Mouse (Mus musculus) hindbrain, embryonic 10.5 days (tissue): ENCODE measurements around the gene Magi2. TPM values are rescaled to one million over a fixed set of nuclear protein-coding genes. Genes with fewer than 3 reads are reported as not detected.

Experiments used
- DNase-seq: peaks from one replicate; pipeline ENCODE4 v3.0.0-alpha.2; 2017; ENCODE audit warnings: low spot score
- H3K27ac ChIP-seq: fragments of 300-500 bp; sonication (generic); 2 replicates; pipeline ENCODE4 v1.5.1; 2016; ENCODE audit warnings: mild to moderate bottlenecking, moderate library complexity
- H3K27me3 ChIP-seq: fragments of 300-500 bp; sonication (generic); 2 replicates; pipeline ENCODE4 v1.6.1; 2016; ENCODE audit warnings: mild to moderate bottlenecking; ENCODE audit not compliant: poor library complexity, insufficient read depth, severe bottlenecking
- H3K36me3 ChIP-seq: fragments of 300-500 bp; sonication (generic); 2 replicates; pipeline ENCODE4 v1.6.1; 2016; ENCODE audit warnings: mild to moderate bottlenecking, moderate library complexity
- H3K4me1 ChIP-seq: fragments of 300-500 bp; sonication (generic); replicated peaks from 2 replicates; pipeline ENCODE4 v1.6.1; 2016; ENCODE audit warnings: mild to moderate bottlenecking
- H3K4me3 ChIP-seq: fragments of 300-500 bp; sonication (generic); 2 replicates; pipeline ENCODE4 v1.5.1; 2016; ENCODE audit warnings: mild to moderate bottlenecking, moderate library complexity
- H3K9me3 ChIP-seq: fragments of 300-500 bp; sonication (generic); 2 replicates; pipeline ENCODE4 v1.6.1; 2016; ENCODE audit warnings: mild to moderate bottlenecking, moderate library complexity
- WGBS: fragments of 180-500 bp; shearing (Covaris S2); methylation state at CpG from one replicate; pipeline ENCODE4 v1.1.7; 2016; 5-methylcytosine and 5-hydroxymethylcytosine counted together
- polyA plus RNA-seq: library from polyadenylated mRNA; unstranded; fragments of >200 nt; fragmentation: Nextera tagmentation; extraction: Ambion mirVana; gene quantifications from 2 replicates; pipeline ENCODE4 v1.2.1, GENCODE M21; 2016

Gene Magi2
- polyA plus RNA-seq, 1 experiment from 2014 or later: 9.9 TPM

DNA sequence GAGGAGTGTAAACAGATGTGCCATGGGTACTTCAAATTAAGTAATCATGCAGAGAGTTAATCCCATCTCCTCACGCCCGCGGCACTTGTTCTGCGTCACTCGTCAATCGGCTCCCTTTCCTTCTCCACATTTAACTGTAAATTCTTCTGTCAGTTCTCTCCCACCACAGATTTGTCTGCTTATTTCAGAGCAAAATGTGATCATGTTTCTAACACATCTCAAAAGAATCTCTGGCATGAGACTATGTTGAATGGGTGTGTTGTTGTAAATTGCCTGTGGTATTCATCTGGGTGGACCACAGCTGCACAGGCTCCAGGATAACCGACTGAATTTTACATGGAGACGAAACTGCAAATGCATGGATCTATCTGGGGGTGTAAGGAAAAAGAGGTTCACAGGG is 1408.0 kb downstream of the Magi2 start:
- no peaks in the 10 kb centered on the region for H3K27me3 ChIP-seq
- H3K4me3 ChIP-seq: no peak overlapping the region
- H3K27ac ChIP-seq: no peak overlapping the region
- no peaks in the 10 kb centered on the region for H3K4me1 ChIP-seq
- WGBS: 83% methylated on average over 8 of the region's 8 CpGs
- no peak for DNase-seq
- H3K36me3 ChIP-seq: no peaks in the 10 kb centered on the region
- no peaks in the 10 kb centered on the region for H3K9me3 ChIP-seq

DNA sequence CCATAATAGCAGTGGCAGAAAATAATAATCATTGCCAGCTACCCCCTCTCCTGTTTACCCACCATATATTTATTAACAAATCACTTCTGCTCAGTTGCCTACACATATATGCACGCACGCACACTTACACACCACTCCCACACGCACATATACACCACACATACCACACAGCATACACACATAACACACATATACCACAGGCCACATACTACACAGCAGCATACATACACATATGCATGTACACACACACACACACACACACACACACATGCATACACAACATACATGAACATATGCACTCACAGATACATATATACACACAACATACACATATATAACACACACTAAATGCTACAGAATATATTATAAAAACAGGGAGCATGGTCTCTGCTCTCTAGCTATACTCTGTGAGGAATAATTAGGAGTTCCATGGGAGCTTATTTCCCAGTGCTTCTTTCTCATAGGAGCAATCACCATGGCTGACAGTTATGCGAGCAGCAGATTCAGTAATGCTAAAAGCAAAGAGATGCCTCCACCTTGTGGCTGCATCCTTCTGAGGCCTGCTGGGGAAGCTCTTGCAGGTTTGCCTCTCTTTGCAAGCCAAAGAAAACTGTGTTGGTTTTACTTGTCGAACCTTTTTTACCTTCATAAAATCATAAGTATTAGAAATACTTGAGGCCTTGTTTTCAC is 1410.6 kb downstream of the Magi2 start:
- Histone ChIP-seq H3K27ac (no peak overlapping the region), H3K9me3 (no peaks in the 10 kb centered on the region), H3K27me3 (no peaks in the 10 kb centered on the region), H3K4me3 (no peak overlapping the region), H3K36me3 (no peaks in the 10 kb centered on the region), H3K4me1 (no peaks in the 10 kb centered on the region)
- WGBS: 88% methylated on average over 5 of the region's 5 CpGs
- no peak for DNase-seq

DNA sequence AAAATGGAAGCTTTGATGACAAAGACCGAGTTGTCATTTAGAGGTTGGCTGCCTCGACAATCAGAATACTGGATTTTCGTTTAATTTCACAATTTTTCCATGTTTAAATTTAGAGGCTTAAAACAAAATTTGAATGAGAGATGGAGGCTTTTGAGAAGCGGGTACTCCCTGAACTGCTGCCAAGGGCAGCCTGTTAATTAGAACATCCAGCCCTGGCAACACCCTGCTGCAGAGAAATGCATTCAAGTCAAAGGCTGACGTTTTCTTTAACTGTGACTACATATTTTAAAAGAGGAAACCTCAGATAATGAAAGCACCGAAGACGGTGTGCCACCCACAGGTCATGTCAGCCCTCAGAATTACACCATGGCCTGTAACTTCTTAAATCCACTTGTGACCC is 1415.4 kb downstream of the Magi2 start:
- DNase-seq: no peak
- H3K36me3 ChIP-seq: no peaks in the 10 kb centered on the region
- no peaks in the 10 kb centered on the region for H3K27me3 ChIP-seq
- no peak overlapping the region for H3K27ac ChIP-seq
- H3K4me1 ChIP-seq: no peaks in the 10 kb centered on the region
- H3K4me3 ChIP-seq: no peak overlapping the region
- WGBS: 83% methylated on average over 7 of the region's 7 CpGs
- no peaks in the 10 kb centered on the region for H3K9me3 ChIP-seq

DNA sequence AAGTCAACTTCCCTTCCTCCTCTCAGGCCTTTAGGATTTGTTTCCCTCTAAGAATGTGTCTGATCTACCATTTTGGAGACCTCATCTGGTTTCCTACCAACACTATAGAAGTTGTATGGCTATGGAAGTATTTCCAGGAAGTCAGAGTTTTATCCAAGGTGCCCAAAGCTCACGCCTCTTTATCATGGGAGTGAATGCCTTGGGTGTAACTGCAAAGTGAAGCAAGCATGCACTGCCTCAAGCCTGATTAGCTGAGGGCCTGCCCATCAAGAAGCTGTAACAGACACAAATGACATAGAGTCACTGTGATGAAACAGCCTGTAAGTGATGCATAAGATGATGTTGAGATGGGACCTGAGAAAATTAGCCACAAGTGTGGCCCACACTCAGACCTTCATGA is 1416.9 kb downstream of the Magi2 start:
- no peak for DNase-seq

DNA sequence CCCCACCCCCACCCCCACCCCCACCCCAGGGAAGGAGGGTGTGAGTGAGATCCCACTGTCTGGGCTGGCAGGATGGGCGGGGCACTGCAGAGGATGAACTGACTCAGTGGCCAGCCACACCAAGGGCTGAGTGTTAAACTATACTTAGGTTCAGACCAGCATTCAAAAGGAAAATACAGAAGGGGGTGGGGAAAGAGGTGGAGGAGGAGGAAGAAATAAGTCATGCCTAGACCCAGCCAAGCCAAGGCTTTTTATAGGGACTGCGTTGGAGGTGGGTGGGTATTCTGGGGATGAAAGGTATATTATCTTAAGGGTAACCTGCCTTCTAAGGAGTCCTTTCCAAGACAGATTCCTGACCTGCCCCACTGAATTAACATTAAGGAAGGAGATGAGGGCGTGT is 1420.1 kb downstream of the Magi2 start:
- H3K4me3 ChIP-seq: no peak overlapping the region
- no peaks in the 10 kb centered on the region for H3K27me3 ChIP-seq
- peaks cover 3% of the 10 kb centered on the region; the same call in 1 of the 2 replicates for H3K9me3 ChIP-seq
- H3K4me1 ChIP-seq: no peaks in the 10 kb centered on the region
- H3K36me3 ChIP-seq: no peaks in the 10 kb centered on the region
- H3K27ac ChIP-seq: no peak overlapping the region
- WGBS: 92% methylated on average over 3 of the region's 3 CpGs
- DNase-seq: no peak

More for the DNA sequence above, 1416.9 kb downstream of the Magi2 start:
- no peak overlapping the region for H3K4me3 ChIP-seq
- no peaks in the 10 kb centered on the region for H3K4me1 ChIP-seq
- WGBS: 88% methylated on average over 1 of the region's 1 CpGs
- no peak overlapping the region for H3K27ac ChIP-seq
- no peaks in the 10 kb centered on the region for H3K36me3 ChIP-seq
- H3K27me3 ChIP-seq: no peaks in the 10 kb centered on the region
- no peaks in the 10 kb centered on the region for H3K9me3 ChIP-seq

DNA sequence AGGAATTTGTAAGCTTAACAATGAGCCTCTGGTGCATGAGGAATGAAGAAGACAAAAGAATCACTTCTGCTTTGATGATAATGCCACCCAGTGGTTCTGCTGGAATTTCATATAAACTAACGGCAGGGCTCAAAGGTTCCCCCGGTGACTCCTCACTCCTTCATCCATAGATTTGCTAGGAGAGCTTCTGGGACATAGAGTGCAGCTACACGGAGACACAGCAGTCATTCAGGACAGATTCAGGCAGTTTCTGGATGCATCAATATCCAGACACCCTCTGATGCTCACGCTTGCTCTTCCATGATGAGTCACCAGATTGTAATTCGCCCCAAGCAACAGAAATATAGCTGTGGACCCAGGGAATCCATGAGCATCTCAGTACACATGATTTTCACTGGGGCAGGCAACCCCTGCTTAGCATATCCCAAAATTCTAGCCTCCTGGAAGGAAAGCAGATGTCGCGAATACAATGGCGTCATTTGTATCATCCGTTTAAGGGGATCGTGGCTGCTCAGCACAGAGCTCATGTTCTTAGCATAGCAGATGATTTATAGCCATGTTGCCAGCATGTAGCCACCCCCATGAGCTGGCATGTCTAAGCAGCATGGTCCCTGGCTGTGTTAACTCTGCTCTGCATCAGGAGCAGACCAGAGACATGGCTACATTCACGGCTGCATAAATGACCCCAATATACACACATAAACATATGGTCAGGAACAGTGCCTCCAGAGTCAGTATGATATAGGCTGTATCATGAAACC is 1426.8 kb downstream of the Magi2 start:
- WGBS: 72% methylated on average over 11 of the region's 11 CpGs
- Histone ChIP-seq H3K4me1 (0 out of 2 replicates have a peak, but pooled peaks cover 3% of the 10 kb centered on the region), H3K4me3 (no peak overlapping the region), H3K27ac (no peak overlapping the region), H3K9me3 (peaks cover 3% of the 10 kb centered on the region; the same call in 1 of the 2 replicates), H3K36me3 (no peaks in the 10 kb centered on the region), H3K27me3 (no peaks in the 10 kb centered on the region)
- DNase-seq: no peak

DNA sequence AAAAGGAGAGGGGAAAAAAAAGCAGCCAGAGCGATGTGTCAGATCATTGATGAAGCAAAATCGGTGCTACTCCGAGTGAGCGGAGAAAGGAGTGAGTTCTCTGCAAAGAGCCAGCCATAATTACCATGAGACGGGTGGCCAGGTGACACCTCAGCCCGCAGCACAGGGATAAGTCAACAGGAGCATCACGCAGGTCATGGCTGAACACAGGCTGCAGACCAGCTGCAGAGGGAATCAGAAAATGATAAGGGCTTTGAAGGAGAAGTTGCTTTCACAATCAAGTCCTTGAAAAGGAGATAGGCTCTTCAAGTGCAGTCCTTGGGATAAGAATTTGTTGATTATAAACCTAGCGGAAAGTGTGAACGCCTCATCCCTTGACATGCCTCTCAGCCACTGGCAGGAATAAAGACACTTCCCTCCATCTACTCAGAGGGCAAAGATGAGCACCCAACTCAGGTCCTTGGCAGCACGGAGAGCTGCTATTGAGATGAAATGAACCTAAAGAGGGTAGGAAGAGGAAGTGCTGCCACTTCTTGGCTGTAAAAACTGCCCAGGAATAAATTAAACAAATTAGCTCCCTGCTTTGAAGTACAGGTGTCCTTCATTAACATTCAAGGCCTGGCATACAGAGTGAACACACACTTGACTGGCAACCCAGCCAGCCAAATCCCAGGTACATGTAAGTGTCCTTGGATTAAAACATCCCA is 1428.1 kb downstream of the Magi2 start:
- Histone ChIP-seq H3K27ac (no peak overlapping the region), H3K27me3 (no peaks in the 10 kb centered on the region), H3K4me1 (0 out of 2 replicates have a peak, but pooled peaks cover 3% of the 10 kb centered on the region), H3K4me3 (no peak overlapping the region), H3K36me3 (no peaks in the 10 kb centered on the region), H3K9me3 (no peaks in the 10 kb centered on the region)
- no peak for DNase-seq
- 84% methylated on average over 10 of the region's 10 CpGs for WGBS

DNA sequence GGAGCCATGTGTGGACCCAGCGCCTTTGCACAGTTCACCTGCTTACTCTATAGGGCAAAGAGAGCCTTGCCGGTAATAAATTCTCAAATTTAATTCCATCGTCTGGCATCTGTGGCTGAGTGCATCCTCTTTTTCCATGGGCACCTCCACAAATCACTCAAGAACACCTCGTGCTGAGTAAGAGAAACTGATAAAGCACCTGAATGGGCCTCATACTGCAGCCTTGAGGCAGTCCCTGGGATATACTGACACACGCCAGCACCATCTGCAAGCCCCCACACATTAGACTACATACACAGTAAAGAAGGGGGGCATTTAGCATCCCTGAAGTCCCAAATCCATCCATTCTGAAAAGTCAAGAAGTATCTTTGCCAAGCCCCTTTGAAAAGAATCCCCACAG is 1430.2 kb downstream of the Magi2 start:
- Histone ChIP-seq H3K4me1 (0 out of 2 replicates have a peak, but pooled peaks cover 3% of the 10 kb centered on the region), H3K4me3 (no peak overlapping the region), H3K9me3 (no peaks in the 10 kb centered on the region), H3K27ac (no peak overlapping the region), H3K36me3 (no peaks in the 10 kb centered on the region), H3K27me3 (no peaks in the 10 kb centered on the region)
- DNase-seq: no peak
- 88% methylated on average over 5 of the region's 5 CpGs for WGBS

DNA sequence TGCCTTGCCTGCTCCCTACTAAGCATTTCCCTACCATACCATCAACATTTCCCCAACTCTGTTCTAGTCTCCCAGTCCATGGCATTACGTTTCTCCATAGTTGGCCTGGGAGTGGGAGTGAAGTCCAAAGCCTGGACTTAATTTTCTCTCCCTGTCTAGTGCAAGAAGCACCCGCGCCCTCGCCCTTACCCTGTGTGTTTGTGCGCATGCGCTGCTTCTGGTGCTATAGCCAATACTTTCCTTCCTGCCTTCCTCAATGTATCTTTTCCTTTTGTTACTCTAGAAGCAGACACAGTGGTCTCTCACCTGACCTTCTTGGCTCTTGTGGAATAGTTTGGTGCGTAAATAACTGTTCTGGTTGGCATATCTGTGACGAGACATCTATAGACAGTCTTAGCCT is 1440.8 kb downstream of the Magi2 start:
- Histone ChIP-seq H3K4me3 (no peak overlapping the region), H3K27ac (no peak overlapping the region), H3K27me3 (no peaks in the 10 kb centered on the region), H3K4me1 (no peaks in the 10 kb centered on the region), H3K9me3 (no peaks in the 10 kb centered on the region), H3K36me3 (no peaks in the 10 kb centered on the region)
- WGBS: 96% methylated on average over 8 of the region's 8 CpGs
- DNase-seq: no peak

DNA sequence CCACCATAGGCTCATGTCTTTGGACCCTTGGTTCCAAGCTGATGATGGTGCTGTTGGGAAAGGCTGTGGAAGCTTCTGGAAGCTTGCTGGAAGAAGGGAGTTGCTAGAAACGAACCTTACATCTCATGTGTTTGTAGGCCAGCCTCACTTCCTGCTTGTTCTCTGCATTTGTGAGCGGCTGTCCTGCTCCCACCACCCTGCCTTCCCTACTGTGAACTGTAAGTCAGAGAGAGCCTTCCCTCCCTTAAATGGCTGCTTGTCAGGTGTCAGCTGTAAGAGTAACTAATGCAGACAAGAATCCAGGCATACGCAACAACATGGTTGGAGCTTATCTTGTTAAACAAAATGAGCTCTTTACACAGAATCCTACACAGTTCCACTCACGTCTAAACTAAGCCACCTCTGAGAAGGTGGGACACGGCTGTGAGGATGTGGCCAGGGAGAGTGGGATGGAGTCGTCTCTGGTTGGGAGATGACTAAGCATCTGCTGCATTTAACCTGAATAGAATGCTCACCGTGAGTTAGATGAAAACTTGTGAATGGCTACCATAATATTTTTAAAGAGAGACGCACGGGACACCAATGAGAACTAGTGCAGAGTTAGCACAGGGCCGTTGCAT is 1442.0 kb downstream of the Magi2 start:
- 89% methylated on average over 10 of the region's 10 CpGs for WGBS

DNA sequence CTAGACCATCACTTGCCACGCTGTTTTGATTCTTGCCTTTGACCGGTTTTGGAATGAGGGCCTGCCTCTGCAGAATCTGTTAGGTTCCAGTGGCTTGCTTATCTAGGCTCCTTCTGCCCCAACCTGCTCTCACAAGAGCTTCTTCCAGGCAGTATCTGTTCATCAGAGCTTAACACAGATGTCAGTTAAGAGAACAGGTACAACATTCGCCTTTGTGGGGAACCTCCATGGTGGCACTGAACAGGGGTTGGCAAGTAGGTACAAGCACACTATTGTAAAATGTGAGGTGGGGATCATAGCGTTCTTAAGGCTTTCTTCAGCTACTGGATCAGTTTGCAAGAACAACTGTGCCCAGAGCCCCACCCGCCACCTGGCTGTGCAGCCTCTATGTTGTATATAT is 1442.6 kb downstream of the Magi2 start:
- no peaks in the 10 kb centered on the region for H3K27me3 ChIP-seq
- no peaks in the 10 kb centered on the region for H3K9me3 ChIP-seq
- no peak for DNase-seq
- no peak overlapping the region for H3K27ac ChIP-seq
- WGBS: 84% methylated on average over 5 of the region's 5 CpGs
- H3K4me3 ChIP-seq: no peak overlapping the region
- no peaks in the 10 kb centered on the region for H3K36me3 ChIP-seq
- H3K4me1 ChIP-seq: no peaks in the 10 kb centered on the region

More for the DNA sequence above, 1442.0 kb downstream of the Magi2 start:
- Histone ChIP-seq H3K36me3 (no peaks in the 10 kb centered on the region), H3K27me3 (no peaks in the 10 kb centered on the region), H3K27ac (no peak overlapping the region), H3K9me3 (no peaks in the 10 kb centered on the region), H3K4me3 (no peak overlapping the region), H3K4me1 (no peaks in the 10 kb centered on the region)
- no peak for DNase-seq

DNA sequence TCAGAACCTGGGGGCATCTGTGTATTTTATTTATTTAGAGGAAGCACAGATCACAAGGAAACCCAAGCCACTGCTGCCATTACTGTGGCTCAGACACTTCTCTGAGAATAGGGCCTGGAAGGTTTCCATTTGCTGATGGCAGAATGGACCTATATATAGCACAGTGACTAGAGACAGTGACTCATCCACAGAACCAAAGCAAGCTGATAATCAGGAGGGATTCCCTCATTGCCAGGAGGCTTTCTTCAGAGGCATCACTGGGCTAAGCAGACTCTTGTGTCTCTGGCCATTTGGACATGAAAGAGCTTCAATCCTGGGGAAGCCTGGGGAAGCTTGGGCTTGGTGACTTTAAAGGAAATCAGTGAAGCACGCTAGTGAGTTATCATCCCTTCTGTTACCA is 1445.0 kb downstream of the Magi2 start:
- Histone ChIP-seq H3K4me1 (peaks cover 13% of the 10 kb centered on the region), H3K36me3 (no peaks in the 10 kb centered on the region), H3K4me3 (no peak overlapping the region), H3K9me3 (no peaks in the 10 kb centered on the region), H3K27ac (no peak overlapping the region), H3K27me3 (no peaks in the 10 kb centered on the region)
- DNase-seq: no peak
- WGBS: 57% methylated on average over 1 of the region's 1 CpGs
